21 mouse cellular contexts compared by ENCODE assay signal in the genomic region with DNA sequence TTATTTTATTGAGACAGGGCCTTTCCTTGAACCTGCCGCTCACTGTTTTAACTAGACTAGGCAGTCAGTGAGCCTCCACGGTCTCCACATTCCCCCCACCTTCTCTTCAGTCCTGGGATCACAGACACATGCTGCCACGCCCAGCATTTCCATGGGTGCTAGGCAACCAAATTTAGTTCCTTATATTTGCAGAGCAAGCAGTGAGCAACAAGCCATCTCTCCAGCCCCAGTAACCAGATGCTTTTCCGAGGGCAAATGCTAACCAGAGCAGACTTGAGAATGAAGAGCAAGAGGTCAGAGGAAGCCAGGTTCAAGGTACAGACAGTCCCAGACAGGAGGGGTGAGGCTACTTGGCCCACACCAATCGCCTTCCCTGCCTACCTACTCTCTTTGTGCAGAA. TPM values are rescaled to one million over a fixed set of nuclear protein-coding genes. Genes with fewer than 3 reads are reported as not detected.
A peak's percentile ranks its signal among the peaks of the same experiment; 100 is the strongest.
DNase-seq lines count a peak whose midpoint lies in the region; ATAC-seq and TF ChIP-seq lines count a peak whose summit lies in the region.
"Had no signal": no experiment of that assay in that cellular context is flagged by ENCODE, and none has a peak within 500 bp of the region (broad histone marks: within the 10 kb centered on the region; RNA-seq: fewer than 3 reads in every experiment).

No protein-coding gene starts in this region.

- H3K9ac ChIP-seq in forebrain, postnatal 0 days = no peak overlapping the region
- H3K9ac ChIP-seq in forebrain, embryonic 15.5 days (replicated peaks) = no peak overlapping the region
- H3K9ac ChIP-seq in kidney, embryonic 16.5 days (replicated peaks; ENCODE audit: low read length) = no peak overlapping the region
- H3K9ac ChIP-seq: forebrain, embryonic 12.5 days; hindbrain, embryonic 12.5 days; limb, embryonic 13.5 days; liver, embryonic 15.5 days; midbrain, embryonic 12.5 days; neural tube, embryonic 15.5 days had no signal

- WGBS in forebrain, postnatal 0 days = 78% methylated on average over 5 of the region's 5 CpGs
- 79% methylated on average over 5 of the region's 5 CpGs for WGBS in forebrain, embryonic 15.5 days
- 57% methylated on average over 5 of the region's 5 CpGs for WGBS in kidney, adult 2 months
- 66% methylated on average over 5 of the region's 5 CpGs for WGBS in kidney, embryonic 16.5 days

- no peaks in the 10 kb centered on the region for H3K9me3 ChIP-seq in forebrain, postnatal 0 days (ENCODE audit: low read length)
- H3K9me3 ChIP-seq in forebrain, embryonic 15.5 days = no peaks in the 10 kb centered on the region
- no peaks in the 10 kb centered on the region for H3K9me3 ChIP-seq in kidney, embryonic 16.5 days (ENCODE audit: low read length)
- H3K9me3 ChIP-seq: forebrain, embryonic 12.5 days; hindbrain, embryonic 12.5 days; limb, embryonic 13.5 days; liver, embryonic 15.5 days; midbrain, embryonic 12.5 days; neural tube, embryonic 15.5 days had no signal

- no peak overlapping the region for H3K4me3 ChIP-seq in forebrain, postnatal 0 days (ENCODE audit: low read depth, low read length)
- H3K4me3 ChIP-seq in forebrain, embryonic 15.5 days = no peak overlapping the region
- H3K4me3 ChIP-seq in kidney, adult 2 months (ENCODE audit: insufficient read depth, low read depth, low read length) = no peak overlapping the region
- H3K4me3 ChIP-seq in kidney, embryonic 16.5 days (ENCODE audit: low read length) = no peak overlapping the region
- H3K4me3 ChIP-seq: forebrain, embryonic 12.5 days; heart, adult 2 months; hindbrain, embryonic 12.5 days; limb, embryonic 13.5 days; liver, embryonic 15.5 days; midbrain, embryonic 12.5 days; myocyte; neural tube, embryonic 15.5 days had no signal

- no peak overlapping the region for H3K27ac ChIP-seq in forebrain, postnatal 0 days (ENCODE audit: low read depth, low read length)
- H3K27ac ChIP-seq in forebrain, embryonic 15.5 days (replicated peaks) = no peak overlapping the region
- H3K27ac ChIP-seq in kidney, adult 2 months (ENCODE audit: insufficient read depth, low read depth, low read length) = no peak overlapping the region
- no peak overlapping the region for H3K27ac ChIP-seq in kidney, embryonic 16.5 days (ENCODE audit: low read length)
- H3K27ac ChIP-seq: forebrain, embryonic 12.5 days; heart, adult 2 months; hindbrain, embryonic 12.5 days; limb, embryonic 13.5 days; liver, embryonic 15.5 days; midbrain, embryonic 12.5 days; neural tube, embryonic 15.5 days had no signal

- peak; percentile 47; the same call in 1 of the 2 replicates for ATAC-seq in forebrain, postnatal 0 days
- ATAC-seq in forebrain, embryonic 15.5 days (replicated peaks) = no peak
- no peak for ATAC-seq in kidney, embryonic 16.5 days (ENCODE audit: low FRiP score, low TSS enrichment)
- ATAC-seq in hematopoietic stem cell, adult 5-6 weeks (replicated peaks in 1 of 2; ENCODE audit: insufficient read depth in 1 of 2, low FRiP score in 2 of 2, low TSS enrichment in 1 of 2, low read depth in 1 of 2, poor library complexity in 2 of 2, severe bottlenecking in 2 of 2) = peak; percentile 81 to 90
- peak; percentile 55 for ATAC-seq in megakaryocyte progenitor cell, adult 5-6 weeks (replicated peaks; ENCODE audit: poor library complexity)

- TF ChIP-seq CTCF in forebrain, postnatal 0 days (IDR thresholded peaks at IDR 0.05; ENCODE audit: low read depth) = no peak
- no peak for TF ChIP-seq CTCF in kidney, adult 2 months (conservative IDR thresholded peaks at IDR 0.05; ENCODE audit: insufficient read depth, insufficient read length, low read depth, low read length)

- no peaks in the 10 kb centered on the region for H3K27me3 ChIP-seq in forebrain, postnatal 0 days (ENCODE audit: insufficient read depth, low read length)
- H3K27me3 ChIP-seq in forebrain, embryonic 15.5 days = no peaks in the 10 kb centered on the region
- H3K27me3 ChIP-seq in kidney, adult 2 months (replicated peaks; ENCODE audit: control insufficient read depth, insufficient read depth, low read length) = no peaks in the 10 kb centered on the region
- H3K27me3 ChIP-seq in kidney, embryonic 16.5 days (ENCODE audit: insufficient read depth, low read length) = no peaks in the 10 kb centered on the region
- H3K27me3 ChIP-seq: CH12.LX; forebrain, embryonic 12.5 days; hindbrain, embryonic 12.5 days; limb, embryonic 13.5 days; liver, embryonic 15.5 days; midbrain, embryonic 12.5 days; neural tube, embryonic 15.5 days had no signal

- no peak for DNase-seq in forebrain, postnatal 0 days
- DNase-seq in kidney, adult 2 months = peak; percentile 67
- no peak for DNase-seq in ovary, postnatal 10 days (ENCODE audit: low spot score)
- no peak for DNase-seq in layer of hippocampus, adult 9-11 months
- DNase-seq: cerebellum, postnatal 10 days; embryo, embryonic 11 days; heart, adult 2 months; lung, postnatal 36 days; spleen, adult 18-20 months had no signal

- TF ChIP-seq POLR2A in kidney, adult 2 months (IDR thresholded peaks at IDR 0.05; ENCODE audit: low read depth, low read length) = no peak

- H3K4me2 ChIP-seq in forebrain, postnatal 0 days (ENCODE audit: low read depth) = no peak overlapping the region
- no peak overlapping the region for H3K4me2 ChIP-seq in forebrain, embryonic 15.5 days (replicated peaks)
- no peak overlapping the region for H3K4me2 ChIP-seq in kidney, embryonic 16.5 days (replicated peaks; ENCODE audit: low read depth, low read length)
- H3K4me2 ChIP-seq: forebrain, embryonic 12.5 days; hindbrain, embryonic 12.5 days; limb, embryonic 13.5 days; liver, embryonic 15.5 days; midbrain, embryonic 12.5 days; neural tube, embryonic 15.5 days had no signal

- no peaks in the 10 kb centered on the region for H3K36me3 ChIP-seq in forebrain, postnatal 0 days (ENCODE audit: insufficient read depth)
- no peaks in the 10 kb centered on the region for H3K36me3 ChIP-seq in forebrain, embryonic 15.5 days
- no peaks in the 10 kb centered on the region for H3K36me3 ChIP-seq in kidney, adult 2 months (ENCODE audit: control insufficient read depth, insufficient read depth, low read length)
- H3K36me3 ChIP-seq in kidney, embryonic 16.5 days (ENCODE audit: insufficient read depth, low read length) = no peaks in the 10 kb centered on the region
- H3K36me3 ChIP-seq: forebrain, embryonic 12.5 days; hindbrain, embryonic 12.5 days; limb, embryonic 13.5 days; liver, embryonic 15.5 days; midbrain, embryonic 12.5 days; neural tube, embryonic 15.5 days had no signal

- no peaks in the 10 kb centered on the region for H3K4me1 ChIP-seq in forebrain, postnatal 0 days (ENCODE audit: insufficient read depth)
- H3K4me1 ChIP-seq in forebrain, embryonic 15.5 days = no peaks in the 10 kb centered on the region
- H3K4me1 ChIP-seq in kidney, adult 2 months (ENCODE audit: control insufficient read depth, insufficient read depth, low read length) = no peaks in the 10 kb centered on the region
- peaks cover 10% of the 10 kb centered on the region for H3K4me1 ChIP-seq in kidney, embryonic 16.5 days (ENCODE audit: insufficient read depth, low read length)
- H3K4me1 ChIP-seq: forebrain, embryonic 12.5 days; liver, embryonic 15.5 days; midbrain, embryonic 12.5 days had no signal

RNA-seq across cellular contexts. Expression of a gene that starts 24.2 kb away (rescaled TPM):
- 62.0 and 78.4 TPM in 2 replicates for total RNA-seq in forebrain, postnatal 0 days (2014; rRNA removed)
- 35.3 and 40.2 TPM in 2 replicates for polyA plus RNA-seq in forebrain, postnatal 0 days (2015; fragmentation: Nextera tagmentation; extraction: Ambion mirVana)
- 80.5 and 81.5 TPM in 2 replicates for polyA plus RNA-seq in forebrain, embryonic 15.5 days (2015; fragmentation: Nextera tagmentation; extraction: Ambion mirVana)
- 21.7 and 23.9 TPM in 2 replicates for polyA plus RNA-seq in kidney, adult 2 months (2012; rRNA removed)
- polyA plus RNA-seq in kidney, embryonic 16.5 days (2015; fragmentation: Nextera tagmentation; extraction: Ambion mirVana) = 81.0 and 82.4 TPM in 2 replicates
- total RNA-seq in hematopoietic stem cell, adult 5-6 weeks (2017) = 46.9 and 49.6 TPM in 2 replicates
- 29.3 and 32.5 TPM in 2 replicates for total RNA-seq in megakaryocyte progenitor cell, adult 5-6 weeks (2015)
- total RNA-seq in megakaryocyte progenitor cell, adult 5-6 weeks (2017) = 30.2 and 42.7 TPM in 2 replicates

Comparison
In these comparisons a context has a peak if more than half of its experiments do, and no peak if none do; other contexts are left out.
1. ATAC-seq: peak in forebrain, postnatal 0 days (single experiment), hematopoietic stem cell, adult 5-6 weeks (2 of 2) and megakaryocyte progenitor cell, adult 5-6 weeks (single experiment); none in forebrain, embryonic 15.5 days (single experiment) and kidney, embryonic 16.5 days (single experiment).